Mouse (Mus musculus): ENCODE data around the gene Eif3c.

GRCm38 (mm10) chr7:126583251-126583709, 17.1 kb upstream of the Eif3c start:
- no peak for TF ChIP-seq CTCF (IDR thresholded peaks at IDR 0.05; ENCODE audit: control insufficient read depth, insufficient read depth, low read length)
- no peak; the same call in 1 of the 2 replicates for TF ChIP-seq POLR2A (IDR thresholded peaks at IDR 0.05; ENCODE audit: borderline replicate concordance, control insufficient read depth, low read depth, low read length)
